Mouse (Mus musculus) stomach, postnatal 0 days (tissue): Measurements from ENCODE around the gene Arhgef10l.

Experiments used
- CTCF ChIP-seq: IDR thresholded peaks from 2 replicates; pipeline ENCODE4 v1.5.1; 2016; ENCODE audit warnings: antibody characterized with exemption, low read depth, mild to moderate bottlenecking, moderate library complexity
- EP300 ChIP-seq: optimal IDR thresholded peaks from 2 replicates; pipeline ENCODE3; 2016; ENCODE audit warnings: antibody characterized with exemption

GRCm38 (mm10) chr4:140636312-140636996 is 29.4 kb downstream of the Arhgef10l start:
- no peak for TF ChIP-seq CTCF
- TF ChIP-seq EP300: no peak
